Mouse (Mus musculus): ENCODE results near the gene Nupl2.

Nupl2 gene

GRCm38 (mm10) chr5:24208505-24208904 lies 43.7 kb downstream of the Nupl2 start:
- DNase-seq (ENCODE audit: low read depth): no peak

GRCm38 (mm10) chr5:24213861-24214546 lies 49.2 kb downstream of the Nupl2 start:
- DNase-seq (ENCODE audit: low read depth): no peak

- DNase-seq (ENCODE audit: low read depth): no peak
Measured at GRCm38 (mm10) chr5:24214547-24214878, 49.8 kb downstream of the Nupl2 start.

- no peak for DNase-seq (ENCODE audit: low read depth)
Measured at GRCm38 (mm10) chr5:24214900-24215299, 50.1 kb downstream of the Nupl2 start.
